Mouse (Mus musculus): ENCODE measurements around the gene Tas1r1. TPM values are rescaled to one million over a fixed set of nuclear protein-coding genes. Genes with fewer than 3 reads are reported as not detected.

The Tas1r1 gene
- polyA plus RNA-seq (2014; fragmentation: Nextera tagmentation; extraction: Ambion mirVana) = 0.38 and 0.66 TPM in 2 replicates

DNA sequence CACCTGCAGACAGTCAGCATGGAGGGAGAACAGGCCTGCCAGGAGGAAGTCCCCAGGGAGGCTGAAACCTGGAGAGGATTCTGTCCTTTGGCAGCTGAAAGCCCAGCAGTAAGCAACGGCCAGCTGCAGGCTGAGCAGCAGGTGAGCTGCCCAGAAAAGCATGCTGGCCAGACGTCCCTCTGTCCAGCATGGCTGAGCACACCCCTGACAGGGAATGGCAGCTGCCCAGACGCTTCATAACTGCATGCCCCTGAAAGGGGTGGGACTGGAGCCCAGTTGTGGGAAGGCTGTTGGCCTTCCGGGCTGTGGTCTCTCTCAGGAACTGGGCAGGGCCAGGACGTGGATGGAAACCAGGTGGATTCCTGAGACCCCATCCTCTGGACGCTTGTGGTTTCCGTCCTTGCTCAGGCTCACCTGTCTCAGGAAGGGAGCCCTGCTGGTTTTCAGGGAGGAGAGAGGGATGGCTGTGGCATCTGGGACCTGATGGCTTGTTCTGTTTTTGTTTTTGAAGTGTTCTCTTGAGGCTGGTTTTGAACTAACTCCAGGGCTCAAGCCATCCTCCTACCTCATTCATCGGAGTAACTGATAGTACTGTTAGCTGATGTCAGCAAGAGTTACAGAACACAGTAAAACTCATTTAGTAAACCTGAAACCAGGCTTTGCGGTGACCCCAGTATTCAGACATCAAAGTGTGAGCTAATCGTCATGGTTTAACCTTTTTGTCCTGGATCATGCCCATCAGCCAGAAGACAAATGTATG lies at the start of gene Tas1r1:
Tas1r1 (minus strand) TSS at position 344 of the 760 bp plus-strand sequence.
- Histone ChIP-seq H3K4me2 (ENCODE audit: low read depth) (peak within 1 kb of the TSS; percentile 89), H3K4me1 (ENCODE audit: control insufficient read depth, insufficient read depth, low read length) (peaks cover 7% of the 10 kb centered on the region; the same call in 1 of the 2 replicates), H3K4me3 (ENCODE audit: low read depth, low read length) (peak within 1 kb of the TSS; percentile 88), H3K27ac (ENCODE audit: low read depth, low read length) (no peak within 1 kb of the TSS; the same call in 1 of the 2 replicates), H3K36me3 (ENCODE audit: control insufficient read depth, insufficient read depth, low read length) (peaks cover 8% of the 10 kb centered on the region), H3K27me3 (ENCODE audit: control insufficient read depth, insufficient read depth, low read length) (no peaks in the 10 kb centered on the region), H3K9me3 (ENCODE audit: control insufficient read depth, low read length) (no peaks in the 10 kb centered on the region), H3K9ac (ENCODE audit: low read length) (peak within 1 kb of the TSS; percentile 89)
- WGBS = 57% methylated on average over 10 of the region's 10 CpGs
- no peak for DNase-seq (ENCODE audit: low spot score)
- ATAC-seq (ENCODE audit: insufficient read depth, low FRiP score, low TSS enrichment) = no peak

- Histone ChIP-seq H3K4me2 (ENCODE audit: low read depth) (no peak overlapping the region), H3K9ac (ENCODE audit: low read length) (no peak overlapping the region), H3K27me3 (ENCODE audit: control insufficient read depth, insufficient read depth, low read length) (no peaks in the 10 kb centered on the region), H3K27ac (ENCODE audit: low read depth, low read length) (no peak overlapping the region), H3K36me3 (ENCODE audit: control insufficient read depth, insufficient read depth, low read length) (no peaks in the 10 kb centered on the region), H3K9me3 (ENCODE audit: control insufficient read depth, low read length) (no peaks in the 10 kb centered on the region), H3K4me3 (ENCODE audit: low read depth, low read length) (peak overlapping the region; percentile 71; the same call in 1 of the 2 replicates), H3K4me1 (ENCODE audit: control insufficient read depth, insufficient read depth, low read length) (peaks cover 14% of the 10 kb centered on the region)
- ATAC-seq (ENCODE audit: insufficient read depth, low FRiP score, low TSS enrichment) (no peak), DNase-seq (ENCODE audit: low spot score) (no peak)
- 33% methylated on average over 4 of the region's 4 CpGs for WGBS
These were observed 49.8 kb upstream of the Tas1r1 start for GRCm38 (mm10) chr4:152088133-152088532.

DNA sequence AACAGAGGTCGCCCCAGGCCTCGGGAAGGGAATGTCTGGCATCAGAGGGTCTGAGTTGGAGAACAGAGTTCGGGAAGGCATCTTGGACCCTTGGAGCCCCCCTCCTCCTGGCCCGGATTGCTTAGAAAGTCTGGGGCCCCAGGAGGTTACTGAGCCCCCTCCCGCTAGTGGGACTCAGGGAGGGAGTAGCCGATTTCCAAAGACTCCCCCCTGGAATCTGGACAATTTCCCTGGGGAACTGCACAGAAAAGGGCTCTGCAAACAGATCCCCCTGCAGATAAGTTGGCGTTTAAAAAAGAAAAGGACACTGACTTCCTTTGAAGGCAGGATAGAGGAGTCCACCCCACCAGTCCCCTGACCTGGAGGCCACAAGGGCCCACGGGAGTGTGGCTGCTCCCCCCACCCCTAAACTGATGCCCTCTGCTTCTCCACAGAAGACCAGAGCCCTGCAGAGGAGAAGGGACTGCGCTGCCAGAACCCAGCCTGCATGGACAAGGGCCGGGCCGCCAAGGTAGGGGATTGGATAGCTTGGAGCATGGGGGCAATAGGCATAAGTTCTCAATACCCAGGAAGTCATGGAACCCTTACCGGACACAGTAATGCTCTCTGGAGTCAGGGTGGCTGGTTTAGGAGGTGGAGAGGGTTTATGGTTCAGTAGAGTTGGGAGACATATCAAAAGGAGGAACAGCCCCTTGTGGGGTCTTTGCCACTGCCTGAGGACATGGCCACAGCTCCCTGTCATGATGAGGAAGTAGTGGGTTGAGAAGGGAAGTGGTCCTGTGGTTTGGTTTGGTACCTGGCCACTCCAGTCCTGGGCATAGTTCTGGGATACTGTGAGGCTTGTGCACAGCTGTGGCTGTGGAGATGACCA lies 49.1 kb upstream of the Tas1r1 start:
- no peak for DNase-seq (ENCODE audit: low spot score)
- ATAC-seq (ENCODE audit: insufficient read depth, low FRiP score, low TSS enrichment) = no peak; the same call in 1 of the 2 replicates
- peaks cover 14% of the 10 kb centered on the region for H3K4me1 ChIP-seq (ENCODE audit: control insufficient read depth, insufficient read depth, low read length)
- H3K4me3 ChIP-seq (ENCODE audit: low read depth, low read length) = peak overlapping the region; percentile 71
- WGBS = 6% methylated on average over 12 of the region's 12 CpGs
- H3K36me3 ChIP-seq (ENCODE audit: control insufficient read depth, insufficient read depth, low read length) = no peaks in the 10 kb centered on the region
- no peak overlapping the region for H3K27ac ChIP-seq (ENCODE audit: low read depth, low read length)
- no peaks in the 10 kb centered on the region for H3K9me3 ChIP-seq (ENCODE audit: control insufficient read depth, low read length)
- peak overlapping the region; percentile 84 for H3K9ac ChIP-seq (ENCODE audit: low read length)
- no peaks in the 10 kb centered on the region for H3K27me3 ChIP-seq (ENCODE audit: control insufficient read depth, insufficient read depth, low read length)
- H3K4me2 ChIP-seq (ENCODE audit: low read depth) = peak overlapping the region; percentile 89

- Histone ChIP-seq H3K4me3 (ENCODE audit: low read depth, low read length) (peak overlapping the region; percentile 71), H3K27me3 (ENCODE audit: control insufficient read depth, insufficient read depth, low read length) (no peaks in the 10 kb centered on the region), H3K36me3 (ENCODE audit: control insufficient read depth, insufficient read depth, low read length) (no peaks in the 10 kb centered on the region), H3K9ac (ENCODE audit: low read length) (peak overlapping the region; percentile 84), H3K4me1 (ENCODE audit: control insufficient read depth, insufficient read depth, low read length) (peaks cover 14% of the 10 kb centered on the region), H3K9me3 (ENCODE audit: control insufficient read depth, low read length) (no peaks in the 10 kb centered on the region), H3K27ac (ENCODE audit: low read depth, low read length) (no peak overlapping the region), H3K4me2 (ENCODE audit: low read depth) (peak overlapping the region; percentile 89)
- ATAC-seq (ENCODE audit: insufficient read depth, low FRiP score, low TSS enrichment) (peak; percentile 79), DNase-seq (ENCODE audit: low spot score) (peak; percentile 57)
- WGBS = under 1% methylated on average over 54 of the region's 92 CpGs
These were observed 48.3 kb upstream of the Tas1r1 start for GRCm38 (mm10) chr4:152086505-152087210.

- no peak for ATAC-seq (ENCODE audit: insufficient read depth, low FRiP score, low TSS enrichment)
- Histone ChIP-seq H3K9ac (ENCODE audit: low read length) (no peak overlapping the region), H3K9me3 (ENCODE audit: control insufficient read depth, low read length) (no peaks in the 10 kb centered on the region), H3K4me1 (ENCODE audit: control insufficient read depth, insufficient read depth, low read length) (peaks cover 14% of the 10 kb centered on the region), H3K4me2 (ENCODE audit: low read depth) (no peak overlapping the region), H3K36me3 (ENCODE audit: control insufficient read depth, insufficient read depth, low read length) (no peaks in the 10 kb centered on the region), H3K27ac (ENCODE audit: low read depth, low read length) (no peak overlapping the region), H3K27me3 (ENCODE audit: control insufficient read depth, insufficient read depth, low read length) (no peaks in the 10 kb centered on the region), H3K4me3 (ENCODE audit: low read depth, low read length) (no peak overlapping the region)
- DNase-seq (ENCODE audit: low spot score) = no peak
- 85% methylated on average over 7 of the region's 7 CpGs for WGBS
These were observed 46.2 kb upstream of the Tas1r1 start for GRCm38 (mm10) chr4:152084616-152085015.

- H3K4me1 ChIP-seq (ENCODE audit: control insufficient read depth, insufficient read depth, low read length) = peaks cover 14% of the 10 kb centered on the region
- no peak overlapping the region for H3K9ac ChIP-seq (ENCODE audit: low read length)
- WGBS = 78% methylated on average over 7 of the region's 7 CpGs
- ATAC-seq (ENCODE audit: insufficient read depth, low FRiP score, low TSS enrichment) (no peak), DNase-seq (ENCODE audit: low spot score) (no peak)
- H3K27me3 ChIP-seq (ENCODE audit: control insufficient read depth, insufficient read depth, low read length) = no peaks in the 10 kb centered on the region
- H3K36me3 ChIP-seq (ENCODE audit: control insufficient read depth, insufficient read depth, low read length) = no peaks in the 10 kb centered on the region
- no peak overlapping the region for H3K27ac ChIP-seq (ENCODE audit: low read depth, low read length)
- H3K9me3 ChIP-seq (ENCODE audit: control insufficient read depth, low read length) = no peaks in the 10 kb centered on the region
- H3K4me3 ChIP-seq (ENCODE audit: low read depth, low read length) = no peak overlapping the region
- H3K4me2 ChIP-seq (ENCODE audit: low read depth) = no peak overlapping the region
These were observed 45.3 kb upstream of the Tas1r1 start for GRCm38 (mm10) chr4:152083611-152084220.

- Histone ChIP-seq H3K4me1 (ENCODE audit: control insufficient read depth, insufficient read depth, low read length) (no peaks in the 10 kb centered on the region), H3K36me3 (ENCODE audit: control insufficient read depth, insufficient read depth, low read length) (no peaks in the 10 kb centered on the region), H3K9me3 (ENCODE audit: control insufficient read depth, low read length) (no peaks in the 10 kb centered on the region), H3K27ac (ENCODE audit: low read depth, low read length) (no peak overlapping the region), H3K9ac (ENCODE audit: low read length) (no peak overlapping the region), H3K4me3 (ENCODE audit: low read depth, low read length) (no peak overlapping the region), H3K4me2 (ENCODE audit: low read depth) (no peak overlapping the region), H3K27me3 (ENCODE audit: control insufficient read depth, insufficient read depth, low read length) (no peaks in the 10 kb centered on the region)
- ATAC-seq (ENCODE audit: insufficient read depth, low FRiP score, low TSS enrichment) (no peak), DNase-seq (ENCODE audit: low spot score) (no peak)
- 80% methylated on average over 7 of the region's 7 CpGs for WGBS
These were observed 41.6 kb upstream of the Tas1r1 start for GRCm38 (mm10) chr4:152079931-152080330.

GRCm38 (mm10) chr4:152079261-152079660 lies 40.9 kb upstream of the Tas1r1 start:
- H3K4me2 ChIP-seq (ENCODE audit: low read depth) = no peak overlapping the region
- H3K4me1 ChIP-seq (ENCODE audit: control insufficient read depth, insufficient read depth, low read length) = no peaks in the 10 kb centered on the region
- H3K36me3 ChIP-seq (ENCODE audit: control insufficient read depth, insufficient read depth, low read length) = no peaks in the 10 kb centered on the region
- H3K27ac ChIP-seq (ENCODE audit: low read depth, low read length) = no peak overlapping the region
- no peak for ATAC-seq (ENCODE audit: insufficient read depth, low FRiP score, low TSS enrichment)
- no peak overlapping the region for H3K9ac ChIP-seq (ENCODE audit: low read length)
- no peaks in the 10 kb centered on the region for H3K9me3 ChIP-seq (ENCODE audit: control insufficient read depth, low read length)
- H3K4me3 ChIP-seq (ENCODE audit: low read depth, low read length) = no peak overlapping the region
- 88% methylated on average over 3 of the region's 3 CpGs for WGBS
- H3K27me3 ChIP-seq (ENCODE audit: control insufficient read depth, insufficient read depth, low read length) = no peaks in the 10 kb centered on the region
- DNase-seq (ENCODE audit: low spot score) = no peak
